Mouse (Mus musculus) embryonic fibroblast, embryonic 13.5 days (primary cell): Measurements from ENCODE around the gene Sik3. TPM values are rescaled to one million over a fixed set of nuclear protein-coding genes. Genes with fewer than 3 reads are reported as not detected.

Source experiments
- H3K27ac ChIP-seq: 2 replicates; pipeline ENCODE4 v1.5.1; 2012; ENCODE audit warnings: low read length, control low read depth, inconsistent platforms; ENCODE audit not compliant: insufficient read depth
- H3K4me1 ChIP-seq: 2 replicates; pipeline ENCODE4 v1.6.1; 2011; ENCODE audit warnings: low read length; ENCODE audit not compliant: control insufficient read depth, insufficient read depth
- H3K4me3 ChIP-seq: 2 replicates; pipeline ENCODE4 v1.5.1; 2011; ENCODE audit warnings: mild to moderate bottlenecking, control low read depth, low read length; ENCODE audit not compliant: insufficient read depth
- CTCF ChIP-seq: IDR thresholded peaks from 2 replicates; pipeline ENCODE4 v1.5.1; 2011; ENCODE audit warnings: mild to moderate bottlenecking, control low read depth, low read length, moderate library complexity, borderline replicate concordance; ENCODE audit not compliant: insufficient read depth
- POLR2A ChIP-seq: IDR thresholded peaks from 2 replicates; pipeline ENCODE4 v1.6.1; 2011; ENCODE audit warnings: low read depth, mild to moderate bottlenecking, control low read depth, low read length, moderate library complexity
- polyA plus RNA-seq: library from polyadenylated mRNA; stranded (reverse); fragments of >200 nt; gene quantifications from 2 replicates; pipeline ENCODE4 v1.2.4, GENCODE M21; 2011; ENCODE audit warnings: low read depth; ENCODE audit not compliant: missing spikeins, insufficient read length

Gene Sik3
- polyA plus RNA-seq, 1 experiment, result 37.7 TPM

DNA sequence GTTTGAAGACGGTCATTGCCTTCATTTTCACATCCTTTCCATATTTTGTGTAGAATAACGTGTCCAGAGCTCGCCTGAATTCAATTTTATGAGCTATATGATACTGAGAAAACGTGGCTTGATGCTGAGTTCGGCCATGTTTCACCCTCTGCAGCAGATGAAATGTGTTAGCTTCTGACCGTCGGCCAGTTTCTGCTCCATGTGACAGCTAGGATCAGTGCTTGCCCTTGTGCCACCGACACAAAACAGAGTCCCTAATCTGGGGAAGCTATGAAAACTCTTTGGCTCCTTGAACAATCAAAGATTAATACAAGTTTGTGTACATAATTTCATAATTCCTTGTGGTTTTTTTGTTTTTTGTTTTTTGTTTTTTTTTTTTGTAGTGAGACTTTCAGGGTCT, 178.6 kb downstream of the Sik3 start:
- no peak overlapping the region for H3K27ac ChIP-seq
- peaks cover 7% of the 10 kb centered on the region for H3K4me1 ChIP-seq
- H3K4me3 ChIP-seq, result no peak overlapping the region
- TF ChIP-seq POLR2A (no peak), CTCF (no peak)

DNA sequence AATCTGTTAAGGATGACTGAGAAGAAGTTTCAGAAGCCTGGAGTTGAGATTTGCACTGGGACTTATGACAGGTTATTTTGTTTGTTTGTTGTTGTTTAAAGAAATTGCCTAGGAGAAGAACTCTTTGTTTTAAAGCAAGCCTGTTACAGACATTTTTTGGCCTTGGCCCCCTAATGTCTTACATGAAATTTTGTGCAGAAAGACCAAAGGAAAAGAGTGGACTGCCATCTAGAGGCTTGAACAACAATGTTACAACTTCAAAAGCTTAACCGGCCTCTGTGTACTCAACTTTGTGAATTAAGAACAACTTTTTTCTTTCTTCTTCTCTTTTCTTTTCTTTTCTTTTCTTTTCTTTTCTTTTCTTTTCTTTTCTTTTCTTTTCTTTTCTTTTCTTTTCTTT, 179.0 kb downstream of the Sik3 start:
- TF ChIP-seq CTCF (no peak), POLR2A (no peak)
- H3K4me1 ChIP-seq, result peaks cover 7% of the 10 kb centered on the region
- no peak overlapping the region for H3K27ac ChIP-seq
- no peak overlapping the region for H3K4me3 ChIP-seq

DNA sequence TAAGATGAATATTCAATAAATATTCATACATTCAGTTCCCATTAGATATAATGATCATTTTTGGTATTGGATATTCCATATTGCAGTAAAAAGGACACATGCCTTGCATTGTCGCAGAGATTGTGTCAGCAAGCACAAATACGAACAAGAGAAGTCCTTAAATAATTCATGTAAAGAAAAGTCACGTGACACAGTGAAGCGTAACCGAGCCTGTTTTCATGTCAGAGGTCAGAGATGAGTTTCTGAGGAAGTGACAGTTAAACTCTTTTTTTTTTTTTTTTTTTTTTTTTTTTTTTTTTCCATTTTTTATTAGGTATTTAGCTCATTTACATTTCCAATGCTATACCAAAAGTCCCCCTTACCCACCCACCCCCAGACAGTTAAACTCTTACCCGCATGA, 180.0 kb downstream of the Sik3 start:
- Histone ChIP-seq H3K27ac (no peak overlapping the region), H3K4me3 (no peak overlapping the region), H3K4me1 (peaks cover 7% of the 10 kb centered on the region)
- no peak for TF ChIP-seq CTCF
- TF ChIP-seq POLR2A, result no peak

DNA sequence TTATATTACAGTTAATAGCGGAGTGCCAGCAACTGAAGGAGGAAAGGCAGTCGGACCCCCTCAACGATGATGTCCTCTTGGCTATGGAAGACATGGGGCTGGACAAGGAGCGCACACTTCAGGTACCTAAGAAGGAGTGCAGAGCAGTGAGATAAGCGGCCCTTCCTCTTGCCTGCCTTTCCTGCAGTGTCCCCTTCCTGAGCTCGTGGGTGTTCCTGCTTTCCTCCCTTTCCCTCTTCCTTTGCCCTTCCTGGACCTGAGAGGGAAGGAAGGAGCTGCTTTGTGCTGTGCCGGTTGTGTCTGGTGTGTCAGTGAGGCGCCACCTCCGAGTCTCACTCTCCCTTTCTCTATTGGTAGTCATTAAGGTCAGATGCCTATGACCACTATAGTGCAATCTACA, 182.2 kb downstream of the Sik3 start:
- Histone ChIP-seq H3K27ac (no peak overlapping the region), H3K4me1 (no peaks in the 10 kb centered on the region), H3K4me3 (no peak overlapping the region)
- TF ChIP-seq CTCF (no peak), POLR2A (no peak)

DNA sequence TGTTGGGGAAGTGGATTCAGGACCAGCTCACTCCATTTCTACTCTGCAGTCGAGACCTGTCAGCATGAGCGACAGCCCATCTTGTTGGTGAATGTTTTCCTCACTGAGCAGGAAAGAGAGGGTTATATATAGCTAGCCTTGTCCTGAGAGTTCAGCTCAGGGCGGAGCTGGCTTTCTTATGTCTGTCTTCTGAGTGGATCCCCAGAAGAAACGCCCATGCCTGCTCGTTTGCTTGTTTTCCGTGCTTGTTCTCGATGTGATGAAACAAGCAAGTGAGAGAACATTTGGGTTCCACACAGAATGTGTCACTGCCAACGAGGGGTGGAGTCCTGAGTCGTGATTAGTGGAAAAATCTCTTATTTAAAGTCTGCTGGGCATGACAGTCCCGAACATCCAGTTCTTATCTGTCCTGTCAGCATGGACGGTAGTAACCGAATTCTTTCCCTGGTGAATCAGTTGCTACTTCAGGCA, 184.1 kb downstream of the Sik3 start:
- H3K27ac ChIP-seq, result no peak overlapping the region
- no peaks in the 10 kb centered on the region for H3K4me1 ChIP-seq
- H3K4me3 ChIP-seq, result no peak overlapping the region
- no peak for TF ChIP-seq CTCF
- TF ChIP-seq POLR2A, result no peak

DNA sequence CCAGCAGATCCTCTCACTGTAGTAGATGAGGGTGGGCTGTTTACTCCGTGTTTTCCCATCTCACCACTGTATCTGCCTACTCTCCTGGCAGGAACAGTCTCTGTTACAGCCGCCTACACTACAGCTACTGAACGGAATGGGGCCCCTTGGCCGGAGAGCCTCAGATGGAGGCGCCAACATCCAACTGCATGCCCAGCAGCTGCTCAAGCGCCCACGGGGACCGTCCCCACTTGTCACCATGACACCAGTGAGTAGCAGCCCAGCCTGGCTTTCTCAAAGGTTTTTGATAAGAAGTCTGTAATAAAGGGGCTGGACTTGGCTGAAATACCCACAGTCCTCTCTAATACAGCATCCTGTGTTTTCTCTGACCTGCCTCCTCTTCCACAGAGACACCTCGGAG, 185.8 kb downstream of the Sik3 start:
- Histone ChIP-seq H3K27ac (no peak overlapping the region), H3K4me3 (no peak overlapping the region), H3K4me1 (no peaks in the 10 kb centered on the region)
- no peak for TF ChIP-seq CTCF
- TF ChIP-seq POLR2A, result no peak

DNA sequence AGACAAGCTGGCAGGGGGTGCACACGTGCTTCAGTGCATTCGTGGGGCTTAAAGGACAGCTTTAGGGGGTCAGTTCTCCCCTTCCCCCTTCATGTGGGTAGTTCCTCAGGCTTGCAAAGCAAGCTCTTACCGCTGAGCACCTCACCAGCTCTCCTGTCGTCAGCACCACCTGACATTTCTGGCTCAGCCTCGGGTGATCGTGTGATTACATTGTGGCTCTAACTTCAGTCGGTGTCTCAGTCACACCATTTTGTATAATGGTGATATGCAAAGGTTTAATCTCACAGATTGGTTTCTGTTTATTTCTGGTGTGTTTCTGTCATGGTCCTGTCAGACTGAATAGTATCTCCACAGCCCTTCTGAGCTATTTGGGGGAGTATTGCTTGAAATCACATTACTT, 186.3 kb downstream of the Sik3 start:
- TF ChIP-seq POLR2A (no peak), CTCF (no peak)
- Histone ChIP-seq H3K4me1 (no peaks in the 10 kb centered on the region), H3K27ac (no peak overlapping the region), H3K4me3 (no peak overlapping the region)

DNA sequence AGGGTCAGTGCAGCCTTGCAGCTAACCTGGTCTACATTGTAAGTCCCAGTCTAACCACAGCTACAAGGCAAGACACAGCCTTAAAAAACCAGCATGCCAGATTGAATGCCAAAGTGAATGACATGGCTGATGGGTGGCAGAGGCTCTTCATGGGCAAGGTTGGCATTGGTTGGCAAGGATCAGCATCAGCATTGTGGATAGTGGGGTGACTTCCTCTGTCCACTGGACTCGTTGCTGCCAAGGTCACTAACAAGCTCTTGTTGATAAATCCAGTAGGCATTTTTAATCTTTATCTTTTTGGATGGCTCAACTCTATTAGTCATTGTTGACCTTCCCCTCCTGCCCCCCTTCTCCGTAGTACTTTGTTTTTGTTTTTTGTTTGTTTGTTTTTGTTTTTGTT, 187.0 kb downstream of the Sik3 start:
- TF ChIP-seq POLR2A (no peak), CTCF (no peak)
- Histone ChIP-seq H3K4me1 (no peaks in the 10 kb centered on the region), H3K4me3 (no peak overlapping the region), H3K27ac (no peak overlapping the region)

DNA sequence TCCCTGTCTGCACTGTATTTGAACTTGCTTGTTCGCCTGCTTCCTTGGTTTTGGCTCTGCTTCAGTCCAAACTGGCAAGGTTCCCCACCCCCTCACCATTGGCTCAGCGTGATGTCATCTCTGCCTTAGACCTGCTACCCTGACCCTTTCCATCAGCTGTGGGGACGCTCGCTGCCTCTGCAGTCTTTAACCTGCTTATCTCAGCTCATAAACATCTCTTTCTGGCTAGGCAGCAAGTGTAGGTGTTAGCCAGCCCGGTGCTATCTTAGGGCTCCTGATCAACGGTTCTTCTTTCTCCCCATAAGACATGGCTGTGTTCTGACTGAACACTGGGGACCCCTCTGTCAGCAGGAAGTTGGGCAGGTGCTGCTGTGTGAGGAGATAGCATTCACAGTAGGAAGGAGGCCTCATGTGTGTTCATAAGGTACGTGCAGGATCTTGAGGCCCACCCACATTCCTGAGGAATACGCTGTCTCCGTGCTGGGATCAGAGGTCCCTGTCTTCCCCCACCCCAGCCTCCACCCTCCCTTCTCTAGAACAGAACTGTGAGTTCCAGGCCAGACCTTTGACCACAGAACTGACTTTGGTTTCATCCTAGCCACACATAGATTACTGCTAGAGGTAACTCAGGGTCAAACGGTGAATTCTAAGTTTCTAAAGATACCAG, 194.3 kb downstream of the Sik3 start:
- no peak overlapping the region for H3K4me3 ChIP-seq
- H3K27ac ChIP-seq, result no peak overlapping the region
- H3K4me1 ChIP-seq, result peaks cover 10% of the 10 kb centered on the region
- no peak for TF ChIP-seq POLR2A
- no peak for TF ChIP-seq CTCF

DNA sequence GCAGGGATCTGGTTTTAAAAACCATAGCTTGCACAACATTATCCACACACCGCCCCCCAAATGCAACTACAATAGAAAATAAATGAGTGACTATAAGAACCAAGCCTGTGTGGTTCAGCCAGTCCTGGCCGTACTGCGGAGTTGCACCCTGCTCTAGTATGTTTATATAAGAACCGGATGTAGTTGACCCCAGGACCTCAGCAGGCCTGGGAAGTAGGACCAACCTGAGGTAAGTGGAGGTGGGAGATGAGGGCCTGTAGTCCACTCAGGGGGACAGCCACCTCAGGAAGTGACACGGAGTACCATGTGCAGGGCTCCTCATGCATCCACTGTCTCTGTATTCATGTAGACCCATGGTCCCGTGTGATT, 194.9 kb downstream of the Sik3 start:
- TF ChIP-seq CTCF (no peak), POLR2A (no peak)
- H3K4me3 ChIP-seq, result no peak overlapping the region

More for the DNA sequence above, 194.9 kb downstream of the Sik3 start:
- Histone ChIP-seq H3K27ac (no peak overlapping the region), H3K4me1 (peaks cover 10% of the 10 kb centered on the region)
